ENCODE assay signal across 20 mouse cellular contexts in genomic region chr2:35922956-35923355, GRCm38 (mm10).
"Had no signal": no experiment of that assay in that cellular context is flagged by ENCODE, and none has a peak within 500 bp of the region (broad histone marks: within the 10 kb centered on the region; RNA-seq: fewer than 3 reads in every experiment).

No protein-coding gene starts in this region.

- H3K27me3 ChIP-seq: kidney, embryonic 15.5 days; liver, embryonic 13.5 days; midbrain, embryonic 13.5 days; neural tube, embryonic 12.5 days; neural tube, embryonic 15.5 days had no signal

- H3K4me3 ChIP-seq: kidney, embryonic 15.5 days; left cerebral cortex, adult 2 months; liver, embryonic 13.5 days; midbrain, embryonic 13.5 days; neural tube, embryonic 12.5 days; neural tube, embryonic 15.5 days had no signal

- H3K4me1 ChIP-seq: kidney, embryonic 15.5 days; liver, embryonic 13.5 days; midbrain, embryonic 13.5 days; neural tube, embryonic 12.5 days; neural tube, embryonic 15.5 days had no signal

- H3K4me2 ChIP-seq: kidney, embryonic 15.5 days; liver, embryonic 13.5 days; lung, embryonic 14.5 days; midbrain, embryonic 13.5 days; neural tube, embryonic 12.5 days; neural tube, embryonic 15.5 days had no signal

- DNase-seq: kidney, adult 8-10 months; kidney, postnatal 10 days; kidney, postnatal 36 days; layer of hippocampus, postnatal 36 days; liver, embryonic 13.5 days; lung, embryonic 14.5 days; right cerebral cortex, adult 18-20 months; right cerebral cortex, postnatal 14 days; right cerebral cortex, postnatal 4 days; thymus, adult 2 months; thymus, postnatal 14 days; thymus, postnatal 4 days had no signal

- H3K36me3 ChIP-seq: kidney, embryonic 15.5 days; liver, embryonic 13.5 days; midbrain, embryonic 13.5 days; neural tube, embryonic 12.5 days; neural tube, embryonic 15.5 days had no signal

- H3K27ac ChIP-seq: kidney, embryonic 15.5 days; left cerebral cortex, adult 2 months; liver, embryonic 13.5 days; macrophage; midbrain, embryonic 13.5 days; neural tube, embryonic 12.5 days; neural tube, embryonic 15.5 days; stomach, postnatal 0 days had no signal

- ATAC-seq: lung, postnatal 0 days; midbrain, embryonic 13.5 days had no signal

- H3K9me3 ChIP-seq: kidney, embryonic 15.5 days; liver, embryonic 13.5 days; midbrain, embryonic 13.5 days; neural tube, embryonic 12.5 days; neural tube, embryonic 15.5 days had no signal

- H3K9ac ChIP-seq: kidney, embryonic 15.5 days; liver, embryonic 13.5 days; lung, embryonic 14.5 days; midbrain, embryonic 13.5 days; neural tube, embryonic 12.5 days; neural tube, embryonic 15.5 days had no signal
